Mouse (Mus musculus): ENCODE results near the gene Npepps. TPM values are rescaled to one million over a fixed set of nuclear protein-coding genes. Genes with fewer than 3 reads are reported as not detected.

The Npepps gene
- polyA plus RNA-seq, 1 experiment: 41.8 TPM

- no peak for TF ChIP-seq POLR2A (IDR thresholded peaks at IDR 0.05; ENCODE audit: borderline replicate concordance, control insufficient read depth, low read depth, low read length)
- TF ChIP-seq CTCF (IDR thresholded peaks at IDR 0.05; ENCODE audit: control insufficient read depth, insufficient read depth, low read length): no peak
- no peak overlapping the region for H3K27ac ChIP-seq (ENCODE audit: control insufficient read depth, insufficient read depth, low read depth, low read length, poor library complexity)
- 84% methylated on average over 9 of the region's 9 CpGs for WGBS
- H3K4me3 ChIP-seq (replicated peaks; ENCODE audit: control insufficient read depth, low read depth, low read length): no peak overlapping the region
- no peaks in the 10 kb centered on the region for H3K4me1 ChIP-seq (ENCODE audit: control insufficient read depth, insufficient read depth, low read length)
Observed at GRCm38 (mm10) chr11:97210728-97211400, 69.6 kb downstream of the Npepps start.

DNA sequence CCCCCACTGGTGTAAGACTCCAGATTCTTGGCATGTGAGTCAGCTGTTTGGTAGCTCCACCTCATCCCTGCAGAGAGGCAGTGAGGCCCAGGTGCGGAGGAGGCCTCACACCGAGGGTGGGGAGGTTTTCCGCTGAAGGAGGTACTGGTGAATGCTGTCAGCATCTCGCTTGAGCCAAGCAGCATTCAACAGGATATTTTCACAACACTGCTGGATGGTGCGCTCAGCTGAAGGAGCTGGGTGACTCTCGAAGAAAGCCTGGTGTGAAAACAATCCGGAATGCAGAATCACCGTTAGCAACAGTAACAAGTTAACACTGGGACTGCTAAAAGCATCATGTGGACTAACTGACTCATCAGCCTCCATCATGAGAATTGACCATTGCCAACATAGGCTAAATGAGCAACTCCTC, 73.4 kb downstream of the Npepps start:
- TF ChIP-seq CTCF (IDR thresholded peaks at IDR 0.05; ENCODE audit: control insufficient read depth, insufficient read depth, low read length) (no peak), POLR2A (IDR thresholded peaks at IDR 0.05; ENCODE audit: borderline replicate concordance, control insufficient read depth, low read depth, low read length) (no peak)
- Histone ChIP-seq H3K4me1 (ENCODE audit: control insufficient read depth, insufficient read depth, low read length) (no peaks in the 10 kb centered on the region), H3K27ac (ENCODE audit: control insufficient read depth, insufficient read depth, low read depth, low read length, poor library complexity) (no peak overlapping the region), H3K4me3 (replicated peaks; ENCODE audit: control insufficient read depth, low read depth, low read length) (no peak overlapping the region)
- 89% methylated on average over 8 of the region's 8 CpGs for WGBS

GRCm38 (mm10) chr11:97199519-97199918, 80.9 kb downstream of the Npepps start:
- Histone ChIP-seq H3K4me1 (ENCODE audit: control insufficient read depth, insufficient read depth, low read length) (no peaks in the 10 kb centered on the region; the same call in 1 of the 2 replicates), H3K4me3 (replicated peaks; ENCODE audit: control insufficient read depth, low read depth, low read length) (no peak overlapping the region), H3K27ac (ENCODE audit: control insufficient read depth, insufficient read depth, low read depth, low read length, poor library complexity) (no peak overlapping the region)
- TF ChIP-seq CTCF (IDR thresholded peaks at IDR 0.05; ENCODE audit: control insufficient read depth, insufficient read depth, low read length): no peak
- WGBS: 52% methylated on average over 6 of the region's 6 CpGs

DNA sequence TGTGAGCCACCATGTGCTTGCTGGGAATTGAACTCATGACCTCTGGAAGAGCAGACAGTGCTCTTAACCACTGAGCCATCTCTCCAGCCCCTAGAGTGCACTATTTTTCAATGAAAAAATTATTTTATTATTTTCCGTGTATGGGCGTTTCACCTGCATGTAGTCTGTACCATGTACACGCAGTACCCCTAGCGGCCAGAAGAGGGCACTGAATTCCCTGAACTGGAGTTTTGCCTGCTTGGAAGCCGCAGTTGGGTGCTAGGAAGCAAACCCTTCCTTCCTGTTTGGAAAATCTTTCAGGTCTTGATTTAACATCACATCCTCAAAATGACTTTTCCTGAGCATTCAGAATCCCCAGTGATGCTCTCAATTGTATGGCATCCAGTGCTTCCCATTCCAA, 81.8 kb downstream of the Npepps start:
- H3K4me3 ChIP-seq (replicated peaks; ENCODE audit: control insufficient read depth, low read depth, low read length): no peak overlapping the region
- no peak overlapping the region for H3K27ac ChIP-seq (ENCODE audit: control insufficient read depth, insufficient read depth, low read depth, low read length, poor library complexity)
- 8% methylated on average over 5 of the region's 5 CpGs for WGBS
- H3K4me1 ChIP-seq (ENCODE audit: control insufficient read depth, insufficient read depth, low read length): no peaks in the 10 kb centered on the region; the same call in 1 of the 2 replicates
- TF ChIP-seq POLR2A (IDR thresholded peaks at IDR 0.05; ENCODE audit: borderline replicate concordance, control insufficient read depth, low read depth, low read length) (no peak), CTCF (IDR thresholded peaks at IDR 0.05; ENCODE audit: control insufficient read depth, insufficient read depth, low read length) (peak; percentile 77)

GRCm38 (mm10) chr11:97197021-97197420, 83.4 kb downstream of the Npepps start:
- WGBS: 78% methylated on average over 8 of the region's 8 CpGs
- no peaks in the 10 kb centered on the region; the same call in 1 of the 2 replicates for H3K4me1 ChIP-seq (ENCODE audit: control insufficient read depth, insufficient read depth, low read length)
- no peak overlapping the region for H3K4me3 ChIP-seq (replicated peaks; ENCODE audit: control insufficient read depth, low read depth, low read length)
- TF ChIP-seq POLR2A (IDR thresholded peaks at IDR 0.05; ENCODE audit: borderline replicate concordance, control insufficient read depth, low read depth, low read length) (no peak), CTCF (IDR thresholded peaks at IDR 0.05; ENCODE audit: control insufficient read depth, insufficient read depth, low read length) (no peak)
- no peak overlapping the region for H3K27ac ChIP-seq (ENCODE audit: control insufficient read depth, insufficient read depth, low read depth, low read length, poor library complexity)

GRCm38 (mm10) chr11:97196541-97196940, 83.9 kb downstream of the Npepps start:
- TF ChIP-seq CTCF (IDR thresholded peaks at IDR 0.05; ENCODE audit: control insufficient read depth, insufficient read depth, low read length) (no peak), POLR2A (IDR thresholded peaks at IDR 0.05; ENCODE audit: borderline replicate concordance, control insufficient read depth, low read depth, low read length) (no peak)
- Histone ChIP-seq H3K4me1 (ENCODE audit: control insufficient read depth, insufficient read depth, low read length) (no peaks in the 10 kb centered on the region; the same call in 1 of the 2 replicates), H3K4me3 (replicated peaks; ENCODE audit: control insufficient read depth, low read depth, low read length) (no peak overlapping the region), H3K27ac (ENCODE audit: control insufficient read depth, insufficient read depth, low read depth, low read length, poor library complexity) (no peak overlapping the region)
- 85% methylated on average over 12 of the region's 12 CpGs for WGBS

- H3K4me3 ChIP-seq (replicated peaks; ENCODE audit: control insufficient read depth, low read depth, low read length): no peak overlapping the region
- no peak for TF ChIP-seq CTCF (IDR thresholded peaks at IDR 0.05; ENCODE audit: control insufficient read depth, insufficient read depth, low read length)
- TF ChIP-seq POLR2A (IDR thresholded peaks at IDR 0.05; ENCODE audit: borderline replicate concordance, control insufficient read depth, low read depth, low read length): no peak
- no peak overlapping the region for H3K27ac ChIP-seq (ENCODE audit: control insufficient read depth, insufficient read depth, low read depth, low read length, poor library complexity)
- no peaks in the 10 kb centered on the region; the same call in 1 of the 2 replicates for H3K4me1 ChIP-seq (ENCODE audit: control insufficient read depth, insufficient read depth, low read length)
Observed at GRCm38 (mm10) chr11:97192621-97192951, 87.9 kb downstream of the Npepps start.

- Histone ChIP-seq H3K4me3 (replicated peaks; ENCODE audit: control insufficient read depth, low read depth, low read length) (no peak overlapping the region), H3K27ac (ENCODE audit: control insufficient read depth, insufficient read depth, low read depth, low read length, poor library complexity) (no peak overlapping the region), H3K4me1 (ENCODE audit: control insufficient read depth, insufficient read depth, low read length) (no peaks in the 10 kb centered on the region; the same call in 1 of the 2 replicates)
- TF ChIP-seq CTCF (IDR thresholded peaks at IDR 0.05; ENCODE audit: control insufficient read depth, insufficient read depth, low read length): no peak
- no peak for TF ChIP-seq POLR2A (IDR thresholded peaks at IDR 0.05; ENCODE audit: borderline replicate concordance, control insufficient read depth, low read depth, low read length)
- 79% methylated on average over 6 of the region's 6 CpGs for WGBS
Observed at GRCm38 (mm10) chr11:97191915-97192620, 88.4 kb downstream of the Npepps start.

Data from bone marrow, adult 2 months (tissue).